Mouse (Mus musculus) v-Abl transformed pro-B cells (cell line): ENCODE results near the gene Fbxo4.

Experiments
- in situ Hi-C, 2 experiments: fragments of 400-800 bp; cut with MboI; formaldehyde crosslinking; loops; one replicate each; pipeline ENCODE4 v1.15.1; 2025; ENCODE audit not compliant: unreplicated experiment in 2 of 2

The Fbxo4 gene

GRCm38 (mm10) chr15:3979061-3979848 lies at the start of gene Fbxo4:
TSS of gene Fbxo4 (minus strand) at chr15:3979573.
- in situ Hi-C loops = loop anchor here in 1 of 2 experiments (5.0 kb wide), 1 partner anchor 1138 kb away; the partner anchor contains the start of gene Rpl37

DNA sequence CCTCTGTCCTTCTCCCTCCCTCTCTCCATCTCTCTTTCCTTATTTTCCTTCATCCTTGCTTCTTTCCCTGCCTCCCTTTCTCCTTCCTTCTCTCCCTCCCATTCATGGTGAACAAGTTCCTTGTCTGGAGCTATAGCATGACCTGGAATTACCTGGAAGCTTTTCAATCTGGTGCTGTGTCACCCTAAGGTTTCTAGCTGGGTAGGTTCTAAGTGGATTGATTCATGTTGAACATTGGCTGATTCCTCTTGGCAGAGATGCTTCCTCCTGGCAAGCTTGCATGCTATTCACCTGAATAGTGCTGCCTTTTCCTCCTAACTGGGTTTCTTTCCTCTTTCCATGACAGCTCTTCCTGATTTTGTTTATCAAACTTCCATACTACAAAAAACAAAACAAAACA lies 49.6 kb upstream of the Fbxo4 start:
- in situ Hi-C loops = loop anchor here in 1 of 2 experiments (25.0 kb wide), 1 partner anchor 592 kb away; no protein-coding TSS in a partner anchor

- in situ Hi-C loops = loop anchor here in 1 of 2 experiments (25.0 kb wide), 1 partner anchor 591 kb away; no protein-coding TSS in a partner anchor
Measured at GRCm38 (mm10) chr15:4028411-4028700, 49.0 kb upstream of the Fbxo4 start.

- in situ Hi-C loops = loop anchor here in 1 of 2 experiments (25.0 kb wide), 1 partner anchor 591 kb away; no protein-coding TSS in a partner anchor
Measured at GRCm38 (mm10) chr15:4027671-4028410, 48.5 kb upstream of the Fbxo4 start.

GRCm38 (mm10) chr15:4026831-4027584 lies 47.6 kb upstream of the Fbxo4 start:
- in situ Hi-C loops = loop anchor here in 1 of 2 experiments (25.0 kb wide), 1 partner anchor 590 kb away; no protein-coding TSS in a partner anchor

DNA sequence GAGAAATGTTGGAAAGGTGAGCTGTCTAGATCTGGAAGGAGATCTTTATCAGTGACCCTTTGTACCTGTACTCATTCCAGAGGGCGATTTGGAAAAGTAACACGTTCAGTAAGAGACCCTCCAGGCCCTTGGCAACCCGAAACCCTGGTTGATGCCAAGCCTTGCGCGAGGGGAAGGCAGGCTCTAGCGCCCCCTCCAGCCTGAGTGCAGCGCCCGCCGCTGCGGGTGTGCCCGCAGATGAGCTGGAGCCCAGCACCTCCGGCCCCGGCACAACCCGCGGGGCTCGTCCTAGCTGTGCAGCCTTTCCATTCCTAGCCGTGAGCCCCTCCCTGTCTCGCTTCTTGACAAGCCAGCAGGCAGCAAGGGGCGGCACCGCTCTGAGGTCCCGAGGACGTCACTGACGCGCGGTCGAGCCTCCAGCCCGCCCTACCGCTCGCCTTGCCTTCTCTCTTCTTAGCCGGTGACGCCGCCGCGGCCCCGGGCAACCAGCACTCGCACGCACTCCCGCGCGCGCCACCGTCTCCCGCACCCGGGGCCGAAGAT lies 46.9 kb upstream of the Fbxo4 start, which contains the start of gene Oxct1:
Gene Oxct1, plus strand, starts transcription at position 153 of the 543 bp plus-strand sequence.
- in situ Hi-C loops = loop anchor here in 1 of 2 experiments (25.0 kb wide), 1 partner anchor 589 kb away; no protein-coding TSS in a partner anchor

GRCm38 (mm10) chr15:4025508-4025904 lies 46.1 kb upstream of the Fbxo4 start:
- in situ Hi-C loops = loop anchor here in 1 of 2 experiments (25.0 kb wide), 1 partner anchor 588 kb away; no protein-coding TSS in a partner anchor

DNA sequence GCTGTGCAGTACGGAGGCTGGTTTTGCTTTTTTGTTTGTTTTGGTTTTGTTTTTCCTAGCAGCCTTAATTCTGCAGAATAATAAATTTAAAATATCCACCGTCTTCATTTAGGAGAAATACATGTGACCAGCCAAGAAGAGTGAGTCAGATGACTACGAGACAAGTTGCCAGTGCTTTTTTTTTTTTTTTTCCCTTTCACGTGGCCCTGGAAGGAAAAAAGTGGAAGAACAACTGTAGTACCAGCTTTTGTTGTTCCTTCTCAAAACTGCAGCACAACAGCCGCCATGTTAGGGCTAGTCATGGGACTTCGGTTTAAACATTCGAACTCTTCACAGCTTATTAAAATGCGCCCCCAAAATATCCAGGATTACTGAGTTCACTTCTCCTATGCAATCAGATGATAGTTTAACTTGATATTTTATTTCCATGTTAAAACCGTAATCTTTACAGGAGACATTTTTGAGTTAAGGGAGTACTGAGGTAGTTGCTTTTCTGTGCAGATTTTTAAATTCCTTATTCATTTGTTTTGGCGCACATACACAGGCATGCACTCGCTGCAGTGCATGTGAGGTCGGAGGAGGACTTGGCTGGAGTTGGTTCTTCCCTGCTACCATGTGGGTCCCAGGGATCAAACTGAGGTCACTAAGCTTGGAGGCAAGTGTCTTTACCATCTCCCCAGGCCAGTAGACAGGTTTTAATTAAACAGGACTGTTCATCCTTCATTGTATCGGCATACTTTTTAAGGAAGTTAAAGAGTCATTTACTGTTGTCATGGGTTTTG lies 45.5 kb upstream of the Fbxo4 start:
- in situ Hi-C loops = loop anchor here in 1 of 2 experiments (25.0 kb wide), 1 partner anchor 588 kb away; no protein-coding TSS in a partner anchor

GRCm38 (mm10) chr15:4023747-4024146 lies 44.4 kb upstream of the Fbxo4 start:
- in situ Hi-C loops = no loop called here

DNA sequence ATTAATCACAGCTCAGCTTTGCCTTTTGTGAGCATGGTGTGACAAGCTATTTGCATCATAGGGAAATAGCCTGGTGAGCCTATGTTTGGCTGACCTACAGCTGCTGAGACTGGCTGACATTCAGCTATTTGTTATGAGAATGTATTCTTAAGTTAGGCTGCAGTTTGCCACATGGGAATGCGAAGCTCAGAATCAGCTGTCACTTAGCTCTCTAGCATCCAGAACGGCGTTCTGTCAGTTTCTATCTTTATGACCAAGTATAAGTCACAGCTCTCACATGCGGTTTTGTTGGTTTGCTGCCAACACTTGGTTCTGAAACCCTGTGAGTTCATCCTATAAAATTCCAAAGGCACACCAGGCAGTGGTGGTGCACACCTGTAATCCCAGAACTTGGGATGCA lies 41.3 kb upstream of the Fbxo4 start:
- in situ Hi-C loops = no loop called here

- in situ Hi-C loops = no loop called here
Measured at GRCm38 (mm10) chr15:4013873-4014272, 34.5 kb upstream of the Fbxo4 start.

DNA sequence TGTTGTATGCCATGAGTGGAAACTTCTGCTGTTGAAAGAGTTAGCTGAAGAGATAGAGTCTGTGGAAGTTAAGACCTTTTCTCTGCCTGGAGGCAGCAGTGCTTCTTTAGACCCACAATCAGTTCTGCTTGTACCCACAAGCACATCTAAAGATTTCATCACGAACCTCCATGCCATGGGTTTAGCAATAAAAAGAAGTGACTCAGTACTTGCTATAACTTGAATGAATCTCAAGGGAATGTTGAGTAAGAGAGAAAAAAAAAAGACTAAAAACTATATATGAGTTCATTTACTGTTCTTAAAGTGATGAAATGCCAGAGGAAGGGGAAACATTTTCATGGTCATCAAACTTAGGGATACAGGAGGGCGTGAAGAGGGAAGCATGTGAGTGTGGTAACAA lies 21.2 kb upstream of the Fbxo4 start:
- in situ Hi-C loops = no loop called here

DNA sequence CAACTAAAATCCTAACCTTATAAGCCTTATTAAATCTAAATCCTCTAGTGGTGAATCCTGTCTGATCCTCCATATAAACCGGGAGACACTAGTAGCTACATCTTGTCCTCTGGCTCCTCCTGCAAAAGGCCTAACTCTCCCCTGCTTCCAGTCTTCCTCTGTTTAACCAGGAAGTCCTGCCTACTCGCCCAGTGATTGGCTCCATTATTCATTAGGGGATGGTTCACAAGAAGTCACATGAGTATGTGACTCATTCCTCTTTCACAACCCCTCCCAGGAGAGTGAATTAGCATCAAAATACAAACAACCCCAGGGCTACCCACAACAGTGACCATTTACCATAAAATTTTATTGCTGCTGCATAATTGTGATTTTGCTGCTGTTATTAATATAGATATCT lies 19.8 kb upstream of the Fbxo4 start:
- in situ Hi-C loops = loop anchor here (5.0 to 10.0 kb wide), 2 partner anchors 38 to 724 kb away; no protein-coding TSS in a partner anchor

DNA sequence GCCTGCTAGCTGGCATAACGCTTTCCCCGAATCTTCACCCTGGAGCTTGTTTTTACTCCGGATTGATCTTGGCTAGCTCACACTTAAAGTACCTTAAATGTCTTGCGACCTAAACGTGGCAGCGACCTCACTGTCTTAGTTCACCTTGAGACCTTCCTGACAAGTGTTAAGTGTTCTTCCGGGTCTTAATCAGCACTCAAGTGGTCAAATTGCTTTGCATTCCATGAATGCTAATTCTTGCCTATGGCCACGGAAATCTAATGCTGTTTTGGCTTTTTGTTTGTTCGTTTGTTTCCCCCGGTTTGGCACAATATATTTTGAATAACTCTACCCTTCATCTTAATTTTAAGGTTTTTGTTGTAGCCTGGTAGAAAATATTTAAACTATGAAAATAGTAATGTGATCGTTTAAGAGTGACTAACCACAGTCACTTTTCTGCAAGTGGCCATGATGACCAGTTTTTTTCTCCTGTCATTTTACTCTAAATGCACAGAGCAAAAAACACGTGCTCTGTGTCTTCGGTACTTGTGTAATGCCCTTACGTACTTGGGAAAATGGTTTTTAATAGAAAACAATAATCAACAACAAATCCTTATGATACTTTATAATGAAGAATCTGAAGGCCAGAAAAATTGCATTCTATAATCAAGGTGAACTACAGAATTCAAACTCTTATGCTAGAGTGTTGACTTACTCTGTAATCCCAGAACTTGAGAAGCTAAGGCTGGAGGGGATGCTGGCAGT lies 17.1 kb upstream of the Fbxo4 start:
- in situ Hi-C loops = loop anchor here (5.0 to 10.0 kb wide), 2 partner anchors 41 to 722 kb away; no protein-coding TSS in a partner anchor

- in situ Hi-C loops = loop anchor here (5.0 to 10.0 kb wide), 2 partner anchors 42 to 721 kb away; no protein-coding TSS in a partner anchor
Measured at GRCm38 (mm10) chr15:3995448-3996266, 16.3 kb upstream of the Fbxo4 start, which contains the start of gene AW549877. TSS of gene AW549877 (minus strand) at chr15:3995744.

DNA sequence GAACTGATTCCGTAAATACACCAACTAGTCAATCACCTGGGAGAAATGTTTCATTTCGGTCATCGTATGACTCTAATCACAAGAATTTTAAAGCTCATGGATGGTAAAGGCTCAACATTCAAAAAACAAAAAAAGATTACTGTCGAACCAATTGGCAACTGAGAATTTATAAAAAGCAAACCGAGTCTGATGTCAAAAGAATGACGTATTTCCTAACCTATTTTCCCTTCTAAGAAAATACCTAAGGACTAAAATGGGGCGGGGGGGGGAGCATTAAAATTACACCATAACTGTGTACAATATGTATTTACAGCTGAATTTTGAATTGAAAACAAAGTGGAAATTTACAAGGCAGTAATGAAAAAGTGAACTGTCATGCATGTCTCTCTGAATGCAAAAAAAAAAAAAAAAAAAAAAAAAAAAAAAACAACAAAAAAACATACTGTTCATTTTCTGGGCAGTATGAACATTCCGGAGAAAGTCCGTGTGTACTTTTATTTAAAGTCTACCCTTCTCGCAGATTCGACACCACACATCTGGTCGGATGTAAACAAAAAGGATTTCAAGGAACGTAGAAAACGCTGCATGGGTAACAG lies 15.6 kb upstream of the Fbxo4 start:
- in situ Hi-C loops = loop anchor here (5.0 to 10.0 kb wide), 2 partner anchors 42 to 720 kb away; no protein-coding TSS in a partner anchor

DNA sequence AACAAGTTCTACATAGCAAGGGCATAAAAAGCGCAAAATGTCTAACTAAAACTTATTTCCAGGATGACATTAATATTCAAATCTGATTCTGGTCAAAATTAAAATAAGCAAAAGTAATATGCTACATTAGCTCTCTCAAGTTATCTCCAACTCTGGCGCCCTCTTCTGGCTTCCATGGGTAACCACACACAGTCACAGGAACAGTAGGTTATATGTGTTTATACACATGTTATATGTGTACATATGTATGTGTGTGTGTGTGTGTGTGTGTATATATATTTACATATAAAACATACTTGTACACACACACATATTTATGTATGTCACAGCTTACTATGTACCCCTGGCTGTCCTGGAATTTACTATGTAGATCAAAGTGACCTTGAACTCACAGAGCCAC lies 8.6 kb upstream of the Fbxo4 start:
- in situ Hi-C loops = no loop called here
